Mouse (Mus musculus) CD4-positive, CD25-positive, alpha-beta regulatory T cell, adult 4 months (primary cell): ENCODE measurements around the gene Kansl1l. TPM values are rescaled to one million over a fixed set of nuclear protein-coding genes. Genes with fewer than 3 reads are reported as not detected.
A peak's percentile ranks its signal among the peaks of the same experiment; 100 is the strongest.

Experiments
- ATAC-seq: one replicate; pipeline ENCODE4 v1.8.0; 2017
- polyA plus RNA-seq, 2 experiments: library from polyadenylated mRNA; unstranded; fragments of 100-300 nt; shearing (Covaris generic); gene quantifications; one replicate each; pipeline ENCODE4 v1.2.1; 2017

Kansl1l gene
- 10 to 100 TPM in 1 of 2 experiments, 1 to 10 TPM in 1; 9.6 to 13.5 TPM for polyA plus RNA-seq

- ATAC-seq: peak; percentile 68
Measured at GRCm38 (mm10) chr1:66817453-66817839, at the start of gene Kansl1l. TSS of gene Kansl1l (minus strand) at chr1:66817562.

- ATAC-seq: no peak
Measured at GRCm38 (mm10) chr1:66865633-66866032, 48.3 kb upstream of the Kansl1l start.

GRCm38 (mm10) chr1:66863741-66864495 lies 46.6 kb upstream of the Kansl1l start:
- ATAC-seq: peak; percentile 54

GRCm38 (mm10) chr1:66862712-66863511 lies 45.5 kb upstream of the Kansl1l start, which contains the start of gene Acadl:
TSS of gene Acadl (minus strand) at chr1:66863277.
- peak; percentile 74 for ATAC-seq

- peak; percentile 12 for ATAC-seq
Measured at GRCm38 (mm10) chr1:66861764-66862672, 44.7 kb upstream of the Kansl1l start.

GRCm38 (mm10) chr1:66847506-66847905 lies 30.1 kb upstream of the Kansl1l start:
- no peak for ATAC-seq

GRCm38 (mm10) chr1:66845690-66846318 lies 28.4 kb upstream of the Kansl1l start:
- no peak for ATAC-seq

GRCm38 (mm10) chr1:66841938-66842337 lies 24.6 kb upstream of the Kansl1l start:
- no peak for ATAC-seq

GRCm38 (mm10) chr1:66841510-66841909 lies 24.1 kb upstream of the Kansl1l start:
- ATAC-seq: no peak

- no peak for ATAC-seq
Measured at GRCm38 (mm10) chr1:66839755-66840438, 22.5 kb upstream of the Kansl1l start.

GRCm38 (mm10) chr1:66839135-66839534 lies 21.8 kb upstream of the Kansl1l start:
- no peak for ATAC-seq

GRCm38 (mm10) chr1:66838184-66839042 lies 21.1 kb upstream of the Kansl1l start:
- ATAC-seq: peak; percentile 93

GRCm38 (mm10) chr1:66837207-66837606 lies 19.8 kb upstream of the Kansl1l start:
- ATAC-seq: no peak

GRCm38 (mm10) chr1:66832636-66833165 lies 15.3 kb upstream of the Kansl1l start:
- ATAC-seq: no peak

- ATAC-seq: no peak
Measured at GRCm38 (mm10) chr1:66831824-66832600, 14.7 kb upstream of the Kansl1l start.

- no peak for ATAC-seq
Measured at GRCm38 (mm10) chr1:66829400-66830080, 12.2 kb upstream of the Kansl1l start.

- ATAC-seq: no peak
Measured at GRCm38 (mm10) chr1:66821966-66822365, 4.6 kb upstream of the Kansl1l start.

GRCm38 (mm10) chr1:66820241-66820640 lies 2.9 kb upstream of the Kansl1l start:
- ATAC-seq: no peak

- ATAC-seq: peak; percentile 23
Measured at GRCm38 (mm10) chr1:66817865-66818315, 528 bp upstream of the Kansl1l start.
